Mouse (Mus musculus): ENCODE data around the gene Cnot11. TPM values are rescaled to one million over a fixed set of nuclear protein-coding genes. Genes with fewer than 3 reads are reported as not detected.
A peak's percentile ranks its signal among the peaks of the same experiment; 100 is the strongest.

Cnot11 gene
- polyA plus RNA-seq (2014; fragmentation: Nextera tagmentation; extraction: Ambion mirVana): 17.7 and 18.4 TPM in 2 replicates

DNA sequence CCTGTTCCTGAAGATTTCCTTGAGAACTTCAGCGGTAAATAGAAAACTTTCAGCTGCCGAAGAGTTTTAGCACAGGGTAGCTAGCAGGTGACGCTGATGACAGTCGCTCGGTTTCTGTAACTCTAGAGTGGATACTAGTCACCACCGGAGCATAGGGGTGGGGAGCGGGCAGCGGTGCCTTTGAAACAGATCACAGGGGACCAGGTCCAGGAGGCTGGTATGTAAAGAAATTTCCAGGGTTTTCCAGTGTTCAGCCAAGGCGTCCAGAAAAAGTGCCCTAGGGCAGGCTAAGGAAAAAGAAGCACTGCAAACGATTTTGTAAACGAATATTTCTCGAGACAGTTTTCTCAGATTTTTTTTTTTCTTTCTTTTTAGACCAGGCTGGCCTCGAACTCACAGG lies at the start of gene Cnot11:
Gene Cnot11, plus strand, starts transcription at position 162 of the 400 bp plus-strand sequence.
- ATAC-seq (ENCODE audit: low FRiP score): no peak
- Histone ChIP-seq H3K9ac (peak within 1 kb of the TSS; percentile 87), H3K4me2 (replicated peaks) (peak within 1 kb of the TSS; percentile 79), H3K27ac (peak within 1 kb of the TSS; percentile 91), H3K4me3 (replicated peaks; ENCODE audit: low read length) (peak within 1 kb of the TSS; percentile 76), H3K36me3 (replicated peaks; ENCODE audit: control insufficient read depth, insufficient read depth) (peaks cover 23% of the 10 kb centered on the region), H3K27me3 (ENCODE audit: control insufficient read depth, insufficient read depth, low read length) (no peaks in the 10 kb centered on the region), H3K9me3 (ENCODE audit: control insufficient read depth, low read length) (no peaks in the 10 kb centered on the region), H3K4me1 (replicated peaks; ENCODE audit: control insufficient read depth, insufficient read depth, low read length) (peaks cover 15% of the 10 kb centered on the region)
- DNase-seq (ENCODE audit: low spot score): no peak
- 38% methylated on average over 13 of the region's 13 CpGs for WGBS

- Histone ChIP-seq H3K4me3 (replicated peaks; ENCODE audit: low read length) (no peak overlapping the region), H3K36me3 (replicated peaks; ENCODE audit: control insufficient read depth, insufficient read depth) (no peaks in the 10 kb centered on the region), H3K4me2 (replicated peaks) (no peak overlapping the region), H3K4me1 (replicated peaks; ENCODE audit: control insufficient read depth, insufficient read depth, low read length) (peaks cover 1% of the 10 kb centered on the region; the same call in 1 of the 2 replicates), H3K9me3 (ENCODE audit: control insufficient read depth, low read length) (no peaks in the 10 kb centered on the region), H3K9ac (no peak overlapping the region), H3K27ac (no peak overlapping the region), H3K27me3 (ENCODE audit: control insufficient read depth, insufficient read depth, low read length) (no peaks in the 10 kb centered on the region)
- ATAC-seq (ENCODE audit: low FRiP score) (no peak), DNase-seq (ENCODE audit: low spot score) (no peak)
- 72% methylated on average over 3 of the region's 3 CpGs for WGBS
Measured at GRCm38 (mm10) chr1:39487370-39487769, 47.4 kb upstream of the Cnot11 start.

GRCm38 (mm10) chr1:39493165-39493564 lies 41.6 kb upstream of the Cnot11 start:
- no peak for ATAC-seq (ENCODE audit: low FRiP score)
- DNase-seq (ENCODE audit: low spot score): no peak
- no peaks in the 10 kb centered on the region for H3K27me3 ChIP-seq (ENCODE audit: control insufficient read depth, insufficient read depth, low read length)
- H3K4me2 ChIP-seq (replicated peaks): no peak overlapping the region
- 0 out of 2 replicates have a peak, but pooled peaks cover 7% of the 10 kb centered on the region for H3K9me3 ChIP-seq (ENCODE audit: control insufficient read depth, low read length)
- WGBS: 87% methylated on average over 5 of the region's 5 CpGs
- H3K4me1 ChIP-seq (replicated peaks; ENCODE audit: control insufficient read depth, insufficient read depth, low read length): no peaks in the 10 kb centered on the region
- H3K9ac ChIP-seq: no peak overlapping the region
- H3K27ac ChIP-seq: no peak overlapping the region
- no peak overlapping the region for H3K4me3 ChIP-seq (replicated peaks; ENCODE audit: low read length)
- no peaks in the 10 kb centered on the region for H3K36me3 ChIP-seq (replicated peaks; ENCODE audit: control insufficient read depth, insufficient read depth)

DNA sequence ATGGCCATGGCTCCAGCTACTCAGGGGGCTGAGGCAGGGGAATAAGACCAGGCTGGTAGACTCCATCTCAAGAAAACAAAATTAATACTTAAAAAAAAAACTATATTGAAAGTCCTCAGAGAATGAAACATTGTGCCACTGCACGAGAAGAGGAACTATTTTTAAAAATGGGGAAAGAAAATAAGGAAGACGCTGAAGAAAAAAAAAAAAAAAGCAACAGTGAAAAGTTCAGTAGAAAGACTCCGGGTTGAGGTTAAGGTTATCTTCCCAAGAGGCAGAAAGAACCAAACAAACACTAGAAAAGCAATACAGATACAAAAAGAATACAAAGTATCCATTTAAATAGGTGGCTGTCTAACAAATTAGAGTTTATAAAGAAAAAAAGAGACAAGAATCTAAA lies 41.1 kb upstream of the Cnot11 start:
- Histone ChIP-seq H3K9me3 (ENCODE audit: control insufficient read depth, low read length) (0 out of 2 replicates have a peak, but pooled peaks cover 7% of the 10 kb centered on the region), H3K27ac (no peak overlapping the region), H3K4me2 (replicated peaks) (no peak overlapping the region), H3K4me3 (replicated peaks; ENCODE audit: low read length) (no peak overlapping the region), H3K9ac (no peak overlapping the region), H3K36me3 (replicated peaks; ENCODE audit: control insufficient read depth, insufficient read depth) (no peaks in the 10 kb centered on the region), H3K4me1 (replicated peaks; ENCODE audit: control insufficient read depth, insufficient read depth, low read length) (no peaks in the 10 kb centered on the region), H3K27me3 (ENCODE audit: control insufficient read depth, insufficient read depth, low read length) (no peaks in the 10 kb centered on the region)
- ATAC-seq (ENCODE audit: low FRiP score) (no peak), DNase-seq (ENCODE audit: low spot score) (no peak)
- WGBS: 85% methylated on average over 3 of the region's 3 CpGs

GRCm38 (mm10) chr1:39496995-39497394 lies 37.8 kb upstream of the Cnot11 start:
- no peaks in the 10 kb centered on the region for H3K27me3 ChIP-seq (ENCODE audit: control insufficient read depth, insufficient read depth, low read length)
- H3K4me1 ChIP-seq (replicated peaks; ENCODE audit: control insufficient read depth, insufficient read depth, low read length): no peaks in the 10 kb centered on the region
- no peak overlapping the region for H3K27ac ChIP-seq
- ATAC-seq (ENCODE audit: low FRiP score): no peak
- no peak overlapping the region for H3K4me3 ChIP-seq (replicated peaks; ENCODE audit: low read length)
- no peak overlapping the region for H3K9ac ChIP-seq
- 0 out of 2 replicates have a peak, but pooled peaks cover 7% of the 10 kb centered on the region for H3K9me3 ChIP-seq (ENCODE audit: control insufficient read depth, low read length)
- no peaks in the 10 kb centered on the region for H3K36me3 ChIP-seq (replicated peaks; ENCODE audit: control insufficient read depth, insufficient read depth)
- H3K4me2 ChIP-seq (replicated peaks): no peak overlapping the region
- DNase-seq (ENCODE audit: low spot score): no peak
- 96% methylated on average over 4 of the region's 4 CpGs for WGBS

- DNase-seq (ENCODE audit: low spot score) (no peak), ATAC-seq (ENCODE audit: low FRiP score) (no peak)
- H3K36me3 ChIP-seq (replicated peaks; ENCODE audit: control insufficient read depth, insufficient read depth): no peaks in the 10 kb centered on the region
- H3K27me3 ChIP-seq (ENCODE audit: control insufficient read depth, insufficient read depth, low read length): no peaks in the 10 kb centered on the region
- H3K4me2 ChIP-seq (replicated peaks): no peak overlapping the region
- 0 out of 2 replicates have a peak, but pooled peaks cover 7% of the 10 kb centered on the region for H3K9me3 ChIP-seq (ENCODE audit: control insufficient read depth, low read length)
- 85% methylated on average over 11 of the region's 11 CpGs for WGBS
- H3K27ac ChIP-seq: no peak overlapping the region
- no peaks in the 10 kb centered on the region for H3K4me1 ChIP-seq (replicated peaks; ENCODE audit: control insufficient read depth, insufficient read depth, low read length)
- no peak overlapping the region for H3K9ac ChIP-seq
- no peak overlapping the region for H3K4me3 ChIP-seq (replicated peaks; ENCODE audit: low read length)
Measured at GRCm38 (mm10) chr1:39497748-39498147, 37.0 kb upstream of the Cnot11 start.

- H3K27ac ChIP-seq: no peak overlapping the region
- no peak overlapping the region for H3K9ac ChIP-seq
- no peaks in the 10 kb centered on the region for H3K27me3 ChIP-seq (ENCODE audit: control insufficient read depth, insufficient read depth, low read length)
- ATAC-seq (ENCODE audit: low FRiP score): peak; percentile 51; the same call in 1 of the 2 replicates
- H3K9me3 ChIP-seq (ENCODE audit: control insufficient read depth, low read length): 0 out of 2 replicates have a peak, but pooled peaks cover 3% of the 10 kb centered on the region
- DNase-seq (ENCODE audit: low spot score): no peak
- WGBS: 94% methylated on average over 2 of the region's 2 CpGs
- H3K4me2 ChIP-seq (replicated peaks): no peak overlapping the region
- H3K4me3 ChIP-seq (replicated peaks; ENCODE audit: low read length): no peak overlapping the region
- H3K36me3 ChIP-seq (replicated peaks; ENCODE audit: control insufficient read depth, insufficient read depth): no peaks in the 10 kb centered on the region
- H3K4me1 ChIP-seq (replicated peaks; ENCODE audit: control insufficient read depth, insufficient read depth, low read length): no peaks in the 10 kb centered on the region
Measured at GRCm38 (mm10) chr1:39499485-39499941, 35.3 kb upstream of the Cnot11 start.

DNA sequence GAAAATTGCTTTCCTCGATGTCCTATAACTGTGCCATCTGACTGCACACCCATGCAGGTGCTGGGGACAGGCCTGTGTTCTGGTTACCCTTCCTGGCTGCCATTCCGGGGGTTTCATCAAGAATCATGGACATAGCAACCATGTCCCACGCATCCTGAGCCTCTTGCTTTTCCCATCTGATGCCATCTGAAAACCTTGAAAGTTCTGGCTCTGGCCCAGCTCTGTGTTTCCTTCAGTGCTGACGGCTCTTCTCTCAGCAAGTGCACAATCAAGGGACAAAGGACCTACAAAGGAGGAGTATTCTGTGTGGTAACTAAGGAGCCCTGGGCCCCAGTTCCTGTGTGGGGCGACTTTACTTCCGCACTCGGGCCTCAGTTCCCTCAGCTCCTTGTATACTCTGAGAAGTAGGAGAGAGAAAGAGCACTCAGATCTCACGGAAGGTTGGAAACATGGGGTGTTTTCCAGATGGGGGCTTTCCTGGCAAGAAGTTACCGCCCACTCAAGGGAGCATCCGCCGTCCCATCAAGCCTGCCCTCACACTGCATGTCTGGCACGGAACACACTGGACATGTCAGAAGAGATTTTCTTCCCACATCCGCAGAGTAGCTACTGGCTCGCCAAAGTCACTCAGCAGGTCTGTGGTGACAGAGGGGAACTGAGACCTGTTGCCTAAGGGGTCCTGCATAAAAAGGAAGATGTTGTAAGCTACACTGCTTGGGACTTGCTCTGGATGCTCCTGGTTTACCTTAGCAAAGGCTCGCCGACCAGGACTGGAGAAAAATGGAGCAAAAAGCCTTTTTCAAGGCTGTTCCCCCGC lies 31.8 kb upstream of the Cnot11 start:
- ATAC-seq (ENCODE audit: low FRiP score) (no peak), DNase-seq (ENCODE audit: low spot score) (no peak)
- no peaks in the 10 kb centered on the region for H3K4me1 ChIP-seq (replicated peaks; ENCODE audit: control insufficient read depth, insufficient read depth, low read length)
- no peaks in the 10 kb centered on the region for H3K36me3 ChIP-seq (replicated peaks; ENCODE audit: control insufficient read depth, insufficient read depth)
- no peaks in the 10 kb centered on the region for H3K9me3 ChIP-seq (ENCODE audit: control insufficient read depth, low read length)
- H3K4me2 ChIP-seq (replicated peaks): no peak overlapping the region
- no peak overlapping the region for H3K9ac ChIP-seq
- no peak overlapping the region for H3K27ac ChIP-seq
- no peak overlapping the region for H3K4me3 ChIP-seq (replicated peaks; ENCODE audit: low read length)
- 80% methylated on average over 17 of the region's 17 CpGs for WGBS
- H3K27me3 ChIP-seq (ENCODE audit: control insufficient read depth, insufficient read depth, low read length): no peaks in the 10 kb centered on the region

- 8% methylated on average over 1 of the region's 1 CpGs for WGBS
- Histone ChIP-seq H3K27me3 (ENCODE audit: control insufficient read depth, insufficient read depth, low read length) (no peaks in the 10 kb centered on the region), H3K36me3 (replicated peaks; ENCODE audit: control insufficient read depth, insufficient read depth) (no peaks in the 10 kb centered on the region)
Measured at GRCm38 (mm10) chr1:39504261-39504660, 30.5 kb upstream of the Cnot11 start.

More at GRCm38 (mm10) chr1:39504261-39504660, 30.5 kb upstream of the Cnot11 start:
- no peaks in the 10 kb centered on the region for H3K4me1 ChIP-seq (replicated peaks; ENCODE audit: control insufficient read depth, insufficient read depth, low read length)
- ATAC-seq (ENCODE audit: low FRiP score) (no peak), DNase-seq (ENCODE audit: low spot score) (no peak)
- H3K9me3 ChIP-seq (ENCODE audit: control insufficient read depth, low read length): no peaks in the 10 kb centered on the region
- no peak overlapping the region for H3K9ac ChIP-seq
- H3K4me2 ChIP-seq (replicated peaks): no peak overlapping the region
- no peak overlapping the region for H3K4me3 ChIP-seq (replicated peaks; ENCODE audit: low read length)
- no peak overlapping the region for H3K27ac ChIP-seq
